Mouse (Mus musculus) olfactory bulb, adult 2 months (tissue): ENCODE measurements around the gene Igsf9.

Experiments
- CTCF ChIP-seq: fragments of 200-500 bp; IDR thresholded peaks from 2 replicates; pipeline ENCODE4 v1.5.1; 2012; ENCODE audit warnings: low read depth, mild to moderate bottlenecking, low read length, moderate library complexity; ENCODE audit not compliant: insufficient read depth
- POLR2A ChIP-seq: fragments of 200-500 bp; IDR thresholded peaks from 2 replicates; pipeline ENCODE4 v1.6.1; 2012; ENCODE audit warnings: mild to moderate bottlenecking, low read depth, low read length, moderate library complexity; ENCODE audit not compliant: insufficient read depth

- TF ChIP-seq CTCF: no peak
- TF ChIP-seq POLR2A: no peak
Observed at GRCm38 (mm10) chr1:172540283-172540820, 58.8 kb downstream of the Igsf9 start.
